ENCODE assay signal across 23 mouse cellular contexts in the genomic region with DNA sequence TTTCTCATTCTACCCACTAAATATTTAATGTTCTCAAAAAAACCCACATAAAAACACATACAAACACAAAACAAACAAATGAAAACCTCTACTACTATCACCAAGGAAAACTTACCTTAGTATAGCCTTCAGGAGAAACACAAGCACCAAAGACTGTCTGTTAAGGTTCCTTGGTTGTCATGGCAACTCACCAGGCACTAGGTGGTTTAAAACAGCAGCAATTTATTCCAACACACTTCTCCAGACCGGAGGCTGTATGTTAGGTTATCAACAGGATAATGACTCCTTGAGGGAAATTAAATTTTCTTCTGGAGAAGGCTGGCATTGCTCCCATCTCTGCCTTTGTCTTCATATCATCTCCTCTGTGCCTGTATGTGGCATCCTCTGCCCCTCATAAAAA.
DNase-seq lines count a peak whose midpoint lies in the region; ATAC-seq lines count a peak whose summit lies in the region.
"Had no signal": no experiment of that assay in that cellular context is flagged by ENCODE, and none has a peak within 500 bp of the region (broad histone marks: within the 10 kb centered on the region; RNA-seq: fewer than 3 reads in every experiment).

No protein-coding gene starts in this region.

- WGBS in forebrain, embryonic 16.5 days, result 28% methylated on average over 1 of the region's 1 CpGs
- 21% methylated on average over 1 of the region's 1 CpGs for WGBS in forebrain, embryonic 13.5 days
- 41% methylated on average over 1 of the region's 1 CpGs for WGBS in kidney, embryonic 14.5 days

- H3K9ac ChIP-seq in forebrain, embryonic 16.5 days (replicated peaks; ENCODE audit: low read depth, low read length), result no peak overlapping the region
- no peak overlapping the region for H3K9ac ChIP-seq in forebrain, embryonic 13.5 days
- no peak overlapping the region for H3K9ac ChIP-seq in kidney, embryonic 14.5 days (ENCODE audit: low read depth, low read length)
- H3K9ac ChIP-seq: heart, embryonic 13.5 days; limb, embryonic 13.5 days; liver, embryonic 12.5 days had no signal

- ATAC-seq in forebrain, embryonic 16.5 days, result peak; percentile 73
- ATAC-seq in forebrain, embryonic 13.5 days, result no peak
- ATAC-seq in kidney, embryonic 14.5 days (ENCODE audit: low FRiP score, low TSS enrichment), result no peak
- ATAC-seq: CD4-positive, CD25-positive, alpha-beta regulatory T cell, adult 4 months; inflammation-experienced regulatory T-cells, adult 6 months; liver, embryonic 12.5 days had no signal

- no peak overlapping the region for H3K4me3 ChIP-seq in forebrain, embryonic 16.5 days (replicated peaks; ENCODE audit: low read length)
- no peak overlapping the region for H3K4me3 ChIP-seq in forebrain, embryonic 13.5 days
- no peak overlapping the region for H3K4me3 ChIP-seq in kidney, embryonic 14.5 days (ENCODE audit: low read length)
- H3K4me3 ChIP-seq: heart, embryonic 13.5 days; limb, embryonic 13.5 days; liver, embryonic 12.5 days had no signal

- no peak overlapping the region for H3K4me2 ChIP-seq in forebrain, embryonic 16.5 days (ENCODE audit: low read length)
- H3K4me2 ChIP-seq in forebrain, embryonic 13.5 days, result no peak overlapping the region
- H3K4me2 ChIP-seq in kidney, embryonic 14.5 days (replicated peaks; ENCODE audit: low read depth, low read length), result no peak overlapping the region
- H3K4me2 ChIP-seq: heart, embryonic 13.5 days; limb, embryonic 13.5 days; liver, embryonic 12.5 days had no signal

- intact Hi-C loops in left cerebral cortex, postnatal 14 days (cut with DNase I), result no loop called here

- H3K9me3 ChIP-seq in forebrain, embryonic 16.5 days (ENCODE audit: control insufficient read depth, low read length), result no peaks in the 10 kb centered on the region
- no peaks in the 10 kb centered on the region for H3K9me3 ChIP-seq in forebrain, embryonic 13.5 days (replicated peaks)
- no peaks in the 10 kb centered on the region for H3K9me3 ChIP-seq in kidney, embryonic 14.5 days (ENCODE audit: control insufficient read depth, low read length)
- H3K9me3 ChIP-seq: heart, embryonic 13.5 days; limb, embryonic 13.5 days; liver, embryonic 12.5 days had no signal

- no peaks in the 10 kb centered on the region for H3K27me3 ChIP-seq in forebrain, embryonic 16.5 days (replicated peaks; ENCODE audit: control insufficient read depth, insufficient read depth, low read length)
- no peaks in the 10 kb centered on the region for H3K27me3 ChIP-seq in forebrain, embryonic 13.5 days
- H3K27me3 ChIP-seq in kidney, embryonic 14.5 days (ENCODE audit: control insufficient read depth, insufficient read depth, low read length), result no peaks in the 10 kb centered on the region
- H3K27me3 ChIP-seq: heart, embryonic 13.5 days; limb, embryonic 13.5 days; liver, embryonic 12.5 days had no signal

- H3K4me1 ChIP-seq in forebrain, embryonic 16.5 days (replicated peaks; ENCODE audit: control insufficient read depth, insufficient read depth, low read length), result no peaks in the 10 kb centered on the region
- no peaks in the 10 kb centered on the region for H3K4me1 ChIP-seq in forebrain, embryonic 13.5 days
- no peaks in the 10 kb centered on the region for H3K4me1 ChIP-seq in kidney, embryonic 14.5 days (ENCODE audit: control insufficient read depth, insufficient read depth, low read length)
- H3K4me1 ChIP-seq: heart, embryonic 13.5 days; limb, embryonic 13.5 days; liver, embryonic 12.5 days had no signal

- H3K27ac ChIP-seq in forebrain, embryonic 16.5 days (ENCODE audit: low read length), result no peak overlapping the region
- H3K27ac ChIP-seq in forebrain, embryonic 13.5 days, result no peak overlapping the region
- H3K27ac ChIP-seq in kidney, embryonic 14.5 days (ENCODE audit: low read depth, low read length), result no peak overlapping the region
- H3K27ac ChIP-seq: heart, embryonic 13.5 days; limb, embryonic 13.5 days; liver, embryonic 12.5 days had no signal

- no peaks in the 10 kb centered on the region for H3K36me3 ChIP-seq in forebrain, embryonic 16.5 days (ENCODE audit: control insufficient read depth, insufficient read depth)
- no peaks in the 10 kb centered on the region for H3K36me3 ChIP-seq in forebrain, embryonic 13.5 days (ENCODE audit: poor library complexity, severe bottlenecking)
- H3K36me3 ChIP-seq in kidney, embryonic 14.5 days (ENCODE audit: control insufficient read depth, insufficient read depth, low read length), result no peaks in the 10 kb centered on the region
- H3K36me3 ChIP-seq: heart, embryonic 13.5 days; limb, embryonic 13.5 days; liver, embryonic 12.5 days had no signal

- peak; percentile 6 to 15 for DNase-seq in left cerebral cortex, postnatal 14 days (ENCODE audit: low spot score in 2 of 2)
- no peak for DNase-seq in left cerebral cortex, adult 8-10 months (ENCODE audit: low spot score in 2 of 2)
- DNase-seq in right cerebral cortex, postnatal 10 days (ENCODE audit: low spot score in 2 of 2), result peak; percentile 29 to 38
- no peak for DNase-seq in right cerebral cortex, postnatal 14 days
- DNase-seq: adrenal gland, postnatal 25 days; cerebellum, adult 11-12 months; cerebellum, postnatal 10 days; gastrocnemius, postnatal 25 days; heart, adult 18-20 months; heart, postnatal 14 days; kidney, adult 18-20 months; kidney, postnatal 10 days; lung, adult 18-20 months; lung, postnatal 14 days; thymus, postnatal 14 days had no signal

Comparison
In these comparisons a context has a peak if more than half of its experiments do, and no peak if none do; other contexts are left out.
1. DNase-seq: peak in left cerebral cortex, postnatal 14 days (2 of 2) and right cerebral cortex, postnatal 10 days (2 of 2); none in left cerebral cortex, adult 8-10 months (0 of 2) and right cerebral cortex, postnatal 14 days (single experiment).